Mouse (Mus musculus): ENCODE results near the gene Gm8453.

The Gm8453 gene

DNA sequence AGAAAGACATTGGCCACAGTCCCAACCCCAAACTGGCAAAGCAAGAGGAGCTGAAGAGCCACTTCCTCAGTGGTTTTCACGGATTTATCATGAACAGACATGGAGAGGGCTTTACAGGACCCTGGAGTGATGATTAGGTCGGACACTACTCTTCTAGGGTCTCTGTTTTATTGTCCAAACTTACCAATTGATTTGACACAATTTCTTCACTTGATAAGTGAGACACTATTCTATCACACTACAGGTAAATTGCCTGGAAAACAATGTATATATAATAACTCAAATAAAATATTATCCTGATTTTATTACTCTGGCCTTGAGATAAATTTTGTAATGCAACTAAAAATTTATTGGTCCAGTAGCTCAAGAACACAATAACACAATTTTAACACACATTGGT lies at the start of gene Gm8453:
TSS of gene Gm8453 (minus strand) at position 101 of the 400 bp plus-strand sequence.
- WGBS = 12% methylated on average over 2 of the region's 2 CpGs

DNA sequence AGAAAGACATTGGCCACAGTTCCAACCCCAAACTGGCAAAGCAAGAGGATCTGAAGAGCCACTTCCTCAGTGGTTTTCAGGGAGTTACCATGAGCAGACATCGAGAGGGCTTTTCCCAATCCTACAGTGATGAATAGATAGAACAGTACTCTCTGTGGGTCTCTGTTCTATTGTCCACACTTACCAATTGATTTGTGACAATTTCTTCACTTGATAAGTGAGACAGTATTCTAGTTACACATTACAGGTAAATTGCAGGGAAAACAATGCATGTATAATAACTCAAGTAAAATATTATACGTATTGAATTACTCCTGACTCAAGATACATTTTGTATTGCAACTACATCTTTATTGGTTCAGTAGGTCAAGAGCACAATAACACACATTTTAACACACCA lies 28.1 kb downstream of the Gm8453 start, which contains the start of gene Gm8653:
TSS of gene Gm8653 (minus strand) at position 101 of the 400 bp plus-strand sequence.
- no CpG with 5 or more reads among the region's 2 CpGs for WGBS

DNA sequence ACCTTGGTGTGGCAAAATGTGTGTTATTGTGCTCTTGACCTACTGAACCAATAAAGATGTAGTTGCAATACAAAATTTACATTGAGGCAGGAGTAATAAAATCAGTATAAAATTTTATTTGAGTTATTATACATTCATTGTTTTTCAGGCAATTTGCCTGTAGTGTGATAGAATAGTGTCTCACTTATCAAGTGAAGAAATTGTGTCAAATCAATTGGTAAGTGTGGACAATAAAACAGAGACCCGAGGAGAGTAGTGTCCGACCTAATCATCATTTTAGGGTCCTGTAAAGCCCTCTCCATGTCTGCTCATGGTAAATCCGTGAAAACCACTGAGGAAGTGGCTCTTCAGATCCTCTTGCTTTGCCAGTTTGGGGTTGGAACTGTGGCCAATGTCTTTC lies 40.2 kb downstream of the Gm8453 start, which contains the start of gene Vmn1r143:
TSS of gene Vmn1r143 (plus strand) at position 301 of the 400 bp plus-strand sequence.
- WGBS = no CpG with 5 or more reads among the region's 3 CpGs
